Mouse (Mus musculus) stomach, adult 2 months (tissue): ENCODE data around the gene Gm340. TPM values are rescaled to one million over a fixed set of nuclear protein-coding genes. Genes with fewer than 3 reads are reported as not detected.

Experiments used
- polyA plus RNA-seq: library from polyadenylated mRNA; depleted of rRNA; stranded (reverse); fragments of >200 nt; gene quantifications from 2 replicates; pipeline ENCODE4 v1.2.3, GENCODE M21; 2012; rRNA removed

The Gm340 gene
- polyA plus RNA-seq, result 0.18 and 0.22 TPM in 2 replicates

DNA sequence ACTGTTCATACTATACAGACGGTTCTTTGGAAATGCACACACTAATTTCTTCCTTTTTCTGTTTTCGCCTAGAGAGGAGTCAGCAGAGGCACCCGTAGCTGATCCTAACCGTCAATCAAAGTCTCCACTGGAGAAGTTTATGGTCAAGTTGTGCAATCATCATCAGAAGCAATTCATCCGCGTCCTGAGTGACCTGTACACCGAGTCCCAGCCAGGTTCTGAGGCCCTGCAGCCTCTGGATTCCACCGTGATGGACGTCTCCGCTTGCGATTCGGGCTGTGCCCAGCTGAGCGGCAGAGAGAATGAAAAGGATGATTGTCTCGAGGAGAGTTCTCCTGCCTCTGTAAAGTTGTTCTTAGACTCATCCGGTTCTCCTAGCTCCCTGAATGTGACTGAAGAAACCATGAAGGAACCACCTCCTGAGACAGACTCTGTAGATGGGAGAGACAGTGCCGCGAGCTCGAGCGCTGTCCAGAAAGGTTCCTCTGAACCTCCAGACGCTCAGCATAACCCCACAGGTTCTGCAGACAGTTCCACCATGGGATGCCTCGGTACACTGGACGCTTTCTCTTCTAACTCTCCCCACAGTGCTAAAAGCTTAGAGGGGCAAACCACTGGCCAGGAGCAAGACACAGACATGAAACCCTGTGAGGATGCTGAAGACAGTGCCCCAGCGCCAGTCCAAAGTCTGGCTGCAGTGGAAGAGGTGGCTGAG, at the start of gene Gm340:
Gene Gm340, plus strand, starts transcription at position 665 of the 715 bp plus-strand sequence.

Other genes with a start within 250 kb of the Gm340 start
- 0.77 and 0.94 TPM in 2 replicates for gene Pik3ap1, start 197.3 kb upstream of the Gm340 start, polyA plus RNA-seq
- gene Lcor, start 99.7 kb upstream of the Gm340 start, polyA plus RNA-seq, result 0.72 and 0.81 TPM in 2 replicates
- 0.18 and 0.56 TPM in 2 replicates for gene Slit1, start 161.3 kb downstream of the Gm340 start, polyA plus RNA-seq
- gene Arhgap19, start 219.7 kb downstream of the Gm340 start, polyA plus RNA-seq, result 0.30 and 0.45 TPM in 2 replicates
- gene Frat1, start 247.6 kb downstream of the Gm340 start, polyA plus RNA-seq, result 3.8 and 5.9 TPM in 2 replicates